Mouse (Mus musculus): ENCODE data around the gene Zscan2. TPM values are rescaled to one million over a fixed set of nuclear protein-coding genes. Genes with fewer than 3 reads are reported as not detected.
"Not testable (repeated sequence)": the region's sequence is repeated elsewhere in the genome, so short reads cannot be mapped to it uniquely, and the experiment has no call there.

The Zscan2 gene
- polyA plus RNA-seq (2015; fragmentation: Nextera tagmentation; extraction: Ambion mirVana), result 5.3 and 5.8 TPM in 2 replicates

GRCm38 (mm10) chr7:80860729-80861274, at the start of gene Zscan2:
Zscan2 (plus strand) TSS chr7:80860920.
- Histone ChIP-seq H3K4me1 (replicated peaks) (peaks cover 46% of the 10 kb centered on the region), H3K27ac (peak within 1 kb of the TSS; percentile 96), H3K36me3 (peaks cover 24% of the 10 kb centered on the region), H3K4me3 (peak within 1 kb of the TSS; percentile 79), H3K9me3 (no peaks in the 10 kb centered on the region), H3K27me3 (no peaks in the 10 kb centered on the region), H3K4me2 (peak within 1 kb of the TSS; percentile 74), H3K9ac (peak within 1 kb of the TSS; percentile 96)
- ATAC-seq (ENCODE audit: low FRiP score), result peak; percentile 98
- under 1% methylated on average over 40 of the region's 40 CpGs for WGBS

- Histone ChIP-seq H3K27ac (no peak overlapping the region), H3K27me3 (no peaks in the 10 kb centered on the region), H3K4me3 (no peak overlapping the region), H3K4me2 (no peak overlapping the region), H3K4me1 (replicated peaks) (no peaks in the 10 kb centered on the region), H3K36me3 (no peaks in the 10 kb centered on the region), H3K9ac (no peak overlapping the region), H3K9me3 (no peaks in the 10 kb centered on the region)
- ATAC-seq (ENCODE audit: low FRiP score), result no peak
- WGBS, result 89% methylated on average over 4 of the region's 4 CpGs
These were observed 47.3 kb upstream of the Zscan2 start for GRCm38 (mm10) chr7:80813397-80813796.

GRCm38 (mm10) chr7:80816641-80817040, 44.1 kb upstream of the Zscan2 start:
- Histone ChIP-seq H3K4me3 (no peak overlapping the region), H3K27ac (no peak overlapping the region), H3K9ac (no peak overlapping the region), H3K4me1 (replicated peaks) (no peaks in the 10 kb centered on the region), H3K27me3 (no peaks in the 10 kb centered on the region), H3K36me3 (no peaks in the 10 kb centered on the region), H3K4me2 (no peak overlapping the region), H3K9me3 (no peaks in the 10 kb centered on the region)
- 80% methylated on average over 5 of the region's 5 CpGs for WGBS
- ATAC-seq (ENCODE audit: low FRiP score), result no peak

GRCm38 (mm10) chr7:80820838-80821237, 39.9 kb upstream of the Zscan2 start:
- H3K27me3 ChIP-seq, result no peaks in the 10 kb centered on the region
- no peaks in the 10 kb centered on the region for H3K36me3 ChIP-seq
- no peak overlapping the region for H3K27ac ChIP-seq
- H3K4me3 ChIP-seq, result no peak overlapping the region
- H3K4me2 ChIP-seq, result no peak overlapping the region
- no peak for ATAC-seq (ENCODE audit: low FRiP score)
- no peaks in the 10 kb centered on the region for H3K9me3 ChIP-seq
- WGBS, result 85% methylated on average over 4 of the region's 4 CpGs
- H3K9ac ChIP-seq, result no peak overlapping the region
- no peaks in the 10 kb centered on the region for H3K4me1 ChIP-seq (replicated peaks)

- Histone ChIP-seq H3K27me3 (no peaks in the 10 kb centered on the region), H3K9me3 (no peaks in the 10 kb centered on the region), H3K27ac (no peak overlapping the region), H3K36me3 (no peaks in the 10 kb centered on the region), H3K4me3 (no peak overlapping the region), H3K4me1 (replicated peaks) (no peaks in the 10 kb centered on the region), H3K4me2 (no peak overlapping the region), H3K9ac (no peak overlapping the region)
- ATAC-seq (ENCODE audit: low FRiP score), result no peak
- 83% methylated on average over 4 of the region's 4 CpGs for WGBS
These were observed 37.5 kb upstream of the Zscan2 start for GRCm38 (mm10) chr7:80823267-80823666.

- no peaks in the 10 kb centered on the region for H3K27me3 ChIP-seq
- no peak overlapping the region for H3K4me3 ChIP-seq
- H3K4me2 ChIP-seq, result no peak overlapping the region
- H3K9ac ChIP-seq, result no peak overlapping the region
- H3K4me1 ChIP-seq (replicated peaks), result 0 out of 2 replicates have a peak, but pooled peaks cover 4% of the 10 kb centered on the region
- H3K27ac ChIP-seq, result no peak overlapping the region
- no peaks in the 10 kb centered on the region for H3K9me3 ChIP-seq
- H3K36me3 ChIP-seq, result no peaks in the 10 kb centered on the region
- 85% methylated on average over 11 of the region's 11 CpGs for WGBS
- ATAC-seq (ENCODE audit: low FRiP score), result no peak
These were observed 36.6 kb upstream of the Zscan2 start for GRCm38 (mm10) chr7:80823875-80824682.

GRCm38 (mm10) chr7:80825843-80826403, 34.8 kb upstream of the Zscan2 start, which contains the start of gene Iqgap1:
Iqgap1 (minus strand) TSS chr7:80825974.
- Histone ChIP-seq H3K4me1 (replicated peaks) (0 out of 2 replicates have a peak, but pooled peaks cover 4% of the 10 kb centered on the region), H3K36me3 (no peaks in the 10 kb centered on the region), H3K4me2 (no peak within 1 kb of the TSS), H3K27me3 (no peaks in the 10 kb centered on the region), H3K9ac (no peak within 1 kb of the TSS), H3K9me3 (no peaks in the 10 kb centered on the region), H3K4me3 (no peak within 1 kb of the TSS), H3K27ac (no peak within 1 kb of the TSS)
- ATAC-seq (ENCODE audit: low FRiP score), result no peak
- 75% methylated on average over 11 of the region's 11 CpGs for WGBS

GRCm38 (mm10) chr7:80828146-80828860, 32.4 kb upstream of the Zscan2 start:
- ATAC-seq (ENCODE audit: low FRiP score), result no peak
- no peaks in the 10 kb centered on the region for H3K9me3 ChIP-seq
- no peak overlapping the region for H3K4me3 ChIP-seq
- no peak overlapping the region for H3K27ac ChIP-seq
- H3K36me3 ChIP-seq, result no peaks in the 10 kb centered on the region
- WGBS, result 79% methylated on average over 18 of the region's 18 CpGs
- H3K4me2 ChIP-seq, result no peak overlapping the region
- H3K9ac ChIP-seq, result no peak overlapping the region
- peaks cover 4% of the 10 kb centered on the region; the same call in 1 of the 2 replicates for H3K4me1 ChIP-seq (replicated peaks)
- no peaks in the 10 kb centered on the region for H3K27me3 ChIP-seq

- no peak overlapping the region for H3K27ac ChIP-seq
- no peak overlapping the region for H3K4me3 ChIP-seq
- H3K36me3 ChIP-seq, result no peaks in the 10 kb centered on the region
- H3K27me3 ChIP-seq, result no peaks in the 10 kb centered on the region
- H3K9ac ChIP-seq, result no peak overlapping the region
- H3K4me1 ChIP-seq (replicated peaks), result peaks cover 4% of the 10 kb centered on the region; the same call in 1 of the 2 replicates
- no peak overlapping the region for H3K4me2 ChIP-seq
- no peaks in the 10 kb centered on the region for H3K9me3 ChIP-seq
- WGBS, result 76% methylated on average over 15 of the region's 15 CpGs
- no peak for ATAC-seq (ENCODE audit: low FRiP score)
These were observed 30.4 kb upstream of the Zscan2 start for GRCm38 (mm10) chr7:80830193-80830803.

GRCm38 (mm10) chr7:80832191-80832590, 28.5 kb upstream of the Zscan2 start:
- 58% methylated on average over 4 of the region's 4 CpGs for WGBS

GRCm38 (mm10) chr7:80832996-80833650, 27.6 kb upstream of the Zscan2 start:
- H3K27ac ChIP-seq; H3K4me1 ChIP-seq (replicated peaks); H3K36me3 ChIP-seq; H3K9me3 ChIP-seq; H3K9ac ChIP-seq; H3K4me3 ChIP-seq; H3K27me3 ChIP-seq: not testable (repeated sequence)
- H3K4me2 ChIP-seq, result peak overlapping the region; percentile 36; the same call in 1 of the 2 replicates
- ATAC-seq (ENCODE audit: low FRiP score), result peak; percentile 75; the same call in 1 of the 2 replicates
- WGBS, result 18% methylated on average over 14 of the region's 14 CpGs

More at GRCm38 (mm10) chr7:80832191-80832590, 28.5 kb upstream of the Zscan2 start:
- no peak overlapping the region for H3K4me2 ChIP-seq
- H3K27ac ChIP-seq, result no peak overlapping the region
- no peak for ATAC-seq (ENCODE audit: low FRiP score)
- no peaks in the 10 kb centered on the region for H3K27me3 ChIP-seq
- H3K36me3 ChIP-seq, result no peaks in the 10 kb centered on the region
- H3K9me3 ChIP-seq, result no peaks in the 10 kb centered on the region
- no peak overlapping the region for H3K9ac ChIP-seq
- no peak overlapping the region for H3K4me3 ChIP-seq
- H3K4me1 ChIP-seq (replicated peaks), result peaks cover 4% of the 10 kb centered on the region; the same call in 1 of the 2 replicates

Measured in hindbrain, embryonic 13.5 days (tissue).